Mouse (Mus musculus) heart, adult 2 months (tissue): ENCODE measurements at regions not wholly inside any gene's neighbourhood (a gene's known extent, or its start where the extent isn't known, plus 50 kb on each side); places are given as distances from the start of the nearest gene placed in this dataset.

Experiments
- CTCF ChIP-seq: fragments of 200-600 bp; IDR thresholded peaks from 2 replicates; pipeline ENCODE4 v1.8.1; 2022; ENCODE audit warnings: antibody characterized with exemption, mild to moderate bottlenecking, moderate library complexity
- EP300 ChIP-seq: fragments of 200-500 bp; IDR thresholded peaks from 2 replicates; pipeline ENCODE4 v1.6.1; 2011; ENCODE audit warnings: low read depth, low read length, control low read depth; ENCODE audit not compliant: insufficient read depth
- POLR2A ChIP-seq: fragments of 200-500 bp; IDR thresholded peaks from 2 replicates; pipeline ENCODE4 v1.6.1; 2011; ENCODE audit warnings: mild to moderate bottlenecking, low read depth, low read length, control low read depth; ENCODE audit not compliant: insufficient read depth

GRCm38 (mm10) chr4:55442098-55442497, 90.2 kb downstream of the Klf4 start:
- TF ChIP-seq CTCF (no peak), POLR2A (no peak), EP300 (no peak)
